Mouse (Mus musculus) kidney, postnatal 0 days (tissue): ENCODE data around the gene AI593442. TPM values are rescaled to one million over a fixed set of nuclear protein-coding genes. Genes with fewer than 3 reads are reported as not detected.

Experiments
- ATAC-seq: fragments of 200-750 bp; cut with Nextera tagmentation; replicated peaks from 2 replicates; pipeline ENCODE4 v1.8.0; 2017; ENCODE audit warnings: low read depth, moderate number of reproducible peaks, moderate TSS enrichment, moderate library complexity; ENCODE audit not compliant: low FRiP score
- DNase-seq: peaks from one replicate; pipeline ENCODE4 v3.0.0-alpha.2; 2016; ENCODE audit warnings: low spot score
- H3K27ac ChIP-seq: fragments of 300-500 bp; sonication (generic); 2 replicates; pipeline ENCODE4 v1.5.1; 2014; ENCODE audit warnings: mild to moderate bottlenecking
- H3K27me3 ChIP-seq: fragments of 300-500 bp; sonication (generic); 2 replicates; pipeline ENCODE4 v1.6.1; 2014; ENCODE audit warnings: low read length, mixed read lengths; ENCODE audit not compliant: insufficient read depth
- H3K36me3 ChIP-seq: fragments of 300-500 bp; sonication (generic); 2 replicates; pipeline ENCODE4 v1.6.1; 2014; ENCODE audit warnings: low read length, mixed read lengths; ENCODE audit not compliant: insufficient read depth
- H3K4me1 ChIP-seq: fragments of 300-500 bp; sonication (generic); replicated peaks from 2 replicates; pipeline ENCODE4 v1.6.1; 2014; ENCODE audit warnings: antibody characterized with exemption, low read length, mixed read lengths; ENCODE audit not compliant: insufficient read depth
- H3K4me2 ChIP-seq: fragments of 300-500 bp; sonication (generic); 2 replicates; pipeline ENCODE4 v1.6.1; 2014; ENCODE audit warnings: mild to moderate bottlenecking, low read length, moderate library complexity, mixed read lengths
- H3K4me3 ChIP-seq: fragments of 300-500 bp; sonication (generic); replicated peaks from 2 replicates; pipeline ENCODE4 v1.5.1; 2014; ENCODE audit warnings: low read depth, low read length
- H3K9ac ChIP-seq: fragments of 300-500 bp; sonication (generic); 2 replicates; pipeline ENCODE4 v1.6.1; 2014; ENCODE audit warnings: low read depth, low read length
- H3K9me3 ChIP-seq: fragments of 300-500 bp; sonication (generic); replicated peaks from 2 replicates; pipeline ENCODE4 v1.6.1; 2016; ENCODE audit warnings: low read length, inconsistent platforms, mixed read lengths
- CTCF ChIP-seq: IDR thresholded peaks from 2 replicates; pipeline ENCODE4 v1.5.1; 2016; ENCODE audit warnings: antibody characterized with exemption, low read depth, mild to moderate bottlenecking, moderate library complexity
- WGBS: fragments of 180-500 bp; shearing (Covaris S2); extraction: QIAGEN DNeasy Blood & Tissue Kit; methylation state at CpG from one replicate; pipeline ENCODE4 v1.1.7; 2014; 5-methylcytosine and 5-hydroxymethylcytosine counted together
- polyA plus RNA-seq: library from polyadenylated mRNA; unstranded; fragments of >200 nt; fragmentation: Nextera tagmentation; extraction: Ambion mirVana; gene quantifications from 2 replicates; pipeline ENCODE4 v1.2.1, GENCODE M21; 2015

AI593442 gene
- polyA plus RNA-seq, result 0.05 and 0.07 TPM in 2 replicates

DNA sequence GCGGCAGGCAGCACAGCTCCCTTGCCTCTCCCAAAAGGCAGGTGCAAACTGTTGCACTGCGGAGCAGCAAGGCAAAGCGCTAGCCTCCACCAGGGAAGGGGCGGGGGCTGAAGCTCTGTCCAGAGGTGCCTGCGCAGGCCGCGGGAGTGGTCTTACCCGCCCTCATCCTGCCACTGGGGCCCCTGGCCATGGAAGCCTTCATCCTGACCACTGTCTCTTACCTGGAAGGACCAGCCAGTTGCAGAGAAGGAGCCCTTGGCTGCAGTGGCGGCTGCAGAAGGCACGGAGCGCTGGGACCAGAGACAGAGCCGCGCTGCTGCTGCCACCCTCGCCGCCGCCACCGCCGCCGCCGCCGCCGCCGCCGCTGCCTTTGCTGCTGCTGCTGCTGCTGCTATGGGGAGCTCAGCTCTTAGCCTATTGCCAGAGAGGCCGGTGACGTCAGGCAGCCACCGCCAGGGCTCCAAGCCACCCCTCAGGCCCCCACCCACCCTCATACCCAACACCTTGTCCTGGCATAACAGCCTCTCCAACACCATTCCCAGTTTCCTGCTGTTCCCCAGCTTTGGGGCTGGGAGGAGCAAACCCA is at the start of gene AI593442:
Gene AI593442 (minus strand): TSS at position 419 of the 586 bp plus-strand sequence.
- peak within 1 kb of the TSS; percentile 56 for H3K4me2 ChIP-seq
- H3K27ac ChIP-seq, result no peak within 1 kb of the TSS
- no peak within 1 kb of the TSS for H3K9ac ChIP-seq
- no peaks in the 10 kb centered on the region for H3K9me3 ChIP-seq
- peak within 1 kb of the TSS; percentile 28 for H3K4me3 ChIP-seq
- ATAC-seq, result no peak
- WGBS, result 0% methylated on average over 27 of the region's 27 CpGs
- peaks cover 35% of the 10 kb centered on the region for H3K27me3 ChIP-seq
- TF ChIP-seq CTCF, result no peak
- DNase-seq, result peak; percentile 8
- H3K36me3 ChIP-seq, result no peaks in the 10 kb centered on the region
- peaks cover 5% of the 10 kb centered on the region; the same call in 1 of the 2 replicates for H3K4me1 ChIP-seq

DNA sequence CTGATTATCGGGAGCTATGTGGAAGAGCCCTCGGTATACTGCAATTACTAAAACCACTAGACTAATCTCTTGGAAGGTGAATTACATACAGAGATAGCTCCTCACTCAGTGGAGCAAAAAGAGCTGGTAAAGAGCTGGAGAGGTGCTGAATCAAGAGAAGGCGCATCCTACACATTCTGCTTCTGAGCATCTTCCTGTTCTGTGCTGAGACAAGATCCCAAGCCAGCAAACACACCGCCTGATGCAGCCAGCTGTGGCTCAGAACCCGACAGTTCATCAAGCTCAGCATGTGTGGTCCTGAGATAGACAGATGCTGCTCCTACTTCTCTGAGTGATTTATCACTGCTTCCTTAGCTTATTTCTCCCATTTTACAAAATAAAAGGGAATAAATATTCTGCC is 49.2 kb upstream of the AI593442 start:
- no peaks in the 10 kb centered on the region for H3K27me3 ChIP-seq
- H3K36me3 ChIP-seq, result no peaks in the 10 kb centered on the region
- no peak for ATAC-seq
- no peak overlapping the region for H3K4me2 ChIP-seq
- no peak overlapping the region for H3K27ac ChIP-seq
- DNase-seq, result no peak
- WGBS, result 70% methylated on average over 5 of the region's 5 CpGs
- no peak overlapping the region for H3K9ac ChIP-seq
- no peak overlapping the region for H3K4me3 ChIP-seq
- no peak for TF ChIP-seq CTCF
- no peaks in the 10 kb centered on the region for H3K9me3 ChIP-seq
- no peaks in the 10 kb centered on the region for H3K4me1 ChIP-seq

DNA sequence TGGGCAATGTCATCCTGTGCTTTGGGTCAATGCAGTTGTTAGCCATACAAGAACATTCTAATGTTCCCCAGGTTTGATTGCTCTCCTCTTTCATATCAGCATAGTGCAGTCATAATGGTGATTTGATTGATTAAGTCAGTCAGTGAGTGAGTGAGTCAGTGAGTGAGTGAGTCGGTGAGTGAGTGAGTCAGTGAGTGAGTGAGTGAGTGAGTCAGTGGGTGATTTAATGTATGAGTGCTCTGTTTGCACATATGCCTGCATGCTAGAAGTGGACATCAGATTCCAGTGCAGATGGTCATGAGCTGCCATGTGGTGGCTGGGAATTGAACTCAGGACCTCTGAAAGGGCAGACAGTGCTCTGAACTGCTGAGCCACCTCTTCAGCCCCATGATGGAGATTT is 43.0 kb upstream of the AI593442 start:
- ATAC-seq (no peak), DNase-seq (no peak)
- no peak for TF ChIP-seq CTCF
- Histone ChIP-seq H3K4me2 (no peak overlapping the region), H3K9ac (no peak overlapping the region), H3K27me3 (no peaks in the 10 kb centered on the region), H3K27ac (no peak overlapping the region), H3K4me1 (no peaks in the 10 kb centered on the region), H3K4me3 (no peak overlapping the region), H3K9me3 (no peaks in the 10 kb centered on the region), H3K36me3 (no peaks in the 10 kb centered on the region)
- WGBS, result 93% methylated on average over 1 of the region's 1 CpGs

DNA sequence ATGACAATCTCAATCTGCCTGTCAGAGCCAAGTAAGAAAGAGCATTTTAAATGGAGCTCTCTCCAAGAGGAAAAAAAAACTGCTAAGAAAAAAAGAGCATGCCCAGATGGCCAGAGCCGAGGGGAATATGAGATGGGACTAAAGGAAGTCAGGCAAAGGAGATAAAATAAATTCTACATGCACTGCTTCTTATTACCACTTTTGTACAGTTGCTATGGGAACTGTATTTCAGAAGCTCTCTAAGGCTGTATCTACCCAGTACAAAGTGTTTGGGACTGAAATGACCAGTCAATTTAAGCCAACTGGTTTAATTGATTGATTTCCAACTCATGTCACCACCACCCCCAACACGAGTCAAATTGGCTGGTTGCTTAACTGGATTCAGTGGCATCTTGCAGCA is 40.0 kb upstream of the AI593442 start:
- TF ChIP-seq CTCF, result no peak
- H3K4me3 ChIP-seq, result no peak overlapping the region
- no peak overlapping the region for H3K9ac ChIP-seq
- H3K36me3 ChIP-seq, result no peaks in the 10 kb centered on the region
- H3K27ac ChIP-seq, result no peak overlapping the region
- H3K9me3 ChIP-seq, result no peaks in the 10 kb centered on the region
- ATAC-seq (no peak), DNase-seq (no peak)
- no peak overlapping the region for H3K4me2 ChIP-seq
- no peaks in the 10 kb centered on the region for H3K4me1 ChIP-seq
- 37% methylated on average over 2 of the region's 2 CpGs for WGBS
- H3K27me3 ChIP-seq, result no peaks in the 10 kb centered on the region

DNA sequence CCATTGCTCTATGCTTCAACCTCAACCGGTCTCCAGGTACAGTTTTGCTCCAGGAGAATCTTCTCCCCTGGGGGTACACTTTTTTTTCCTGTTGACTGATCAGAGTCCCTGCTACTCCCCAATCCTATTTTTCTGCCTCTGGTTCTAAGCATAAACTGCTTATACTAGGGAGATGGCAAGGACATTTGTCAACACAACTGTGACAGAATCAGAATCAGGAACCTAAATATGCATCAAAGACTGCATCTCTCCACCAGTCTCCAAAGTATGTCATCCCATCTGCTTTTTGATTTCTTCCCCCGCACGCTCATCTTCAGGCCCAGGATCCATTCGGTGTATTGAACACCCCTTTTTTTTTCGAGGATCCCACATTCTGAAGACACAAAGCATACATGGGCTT is 456 bp upstream of the AI593442 start:
- Histone ChIP-seq H3K4me1 (peaks cover 5% of the 10 kb centered on the region; the same call in 1 of the 2 replicates), H3K4me2 (no peak overlapping the region), H3K9ac (no peak overlapping the region), H3K36me3 (no peaks in the 10 kb centered on the region), H3K9me3 (no peaks in the 10 kb centered on the region), H3K27ac (no peak overlapping the region), H3K27me3 (peaks cover 35% of the 10 kb centered on the region), H3K4me3 (no peak overlapping the region)
- ATAC-seq, result no peak
- 66% methylated on average over 5 of the region's 5 CpGs for WGBS
- DNase-seq, result no peak
- TF ChIP-seq CTCF, result no peak

DNA sequence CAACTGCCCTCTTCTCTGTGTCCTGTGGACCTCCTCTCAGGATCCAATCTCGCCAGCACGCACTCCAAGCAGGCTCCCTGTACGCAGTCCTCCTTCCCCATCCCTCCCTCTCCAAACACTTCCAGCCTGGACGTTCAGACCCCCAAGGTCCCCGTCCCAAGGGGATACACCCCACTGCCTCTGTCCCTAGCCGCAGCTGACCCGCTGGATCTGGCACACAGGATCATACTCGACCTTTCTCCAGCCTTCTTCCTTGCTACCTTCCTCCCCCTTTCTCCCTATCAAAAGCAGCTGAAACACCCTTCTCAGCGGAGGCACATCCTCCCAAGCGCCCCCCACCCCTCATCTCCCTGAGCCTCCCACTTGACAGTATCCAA is 753 bp downstream of the AI593442 start:
- Histone ChIP-seq H3K9ac (no peak overlapping the region), H3K4me3 (peak overlapping the region; percentile 28), H3K4me2 (peak overlapping the region; percentile 56), H3K36me3 (no peaks in the 10 kb centered on the region), H3K9me3 (no peaks in the 10 kb centered on the region), H3K4me1 (peaks cover 5% of the 10 kb centered on the region; the same call in 1 of the 2 replicates), H3K27me3 (peaks cover 35% of the 10 kb centered on the region), H3K27ac (no peak overlapping the region)
- 2% methylated on average over 10 of the region's 10 CpGs for WGBS
- DNase-seq, result no peak
- TF ChIP-seq CTCF, result no peak
- ATAC-seq, result no peak
